Mouse (Mus musculus): ENCODE results near the gene Orc1.

The Orc1 gene

GRCm38 (mm10) chr4:108637721-108638120 lies 58.5 kb downstream of the Orc1 start:
- DNase-seq: no peak

GRCm38 (mm10) chr4:108638752-108639151 lies 59.5 kb downstream of the Orc1 start:
- no peak for DNase-seq

- DNase-seq: no peak
Measured at GRCm38 (mm10) chr4:108664407-108664806, 85.2 kb downstream of the Orc1 start.

All from thymus, postnatal 36 days (tissue).